Mouse (Mus musculus): ENCODE measurements around the gene Scrt2.
A peak's percentile ranks its signal among the peaks of the same experiment; 100 is the strongest.

The Scrt2 gene

DNA sequence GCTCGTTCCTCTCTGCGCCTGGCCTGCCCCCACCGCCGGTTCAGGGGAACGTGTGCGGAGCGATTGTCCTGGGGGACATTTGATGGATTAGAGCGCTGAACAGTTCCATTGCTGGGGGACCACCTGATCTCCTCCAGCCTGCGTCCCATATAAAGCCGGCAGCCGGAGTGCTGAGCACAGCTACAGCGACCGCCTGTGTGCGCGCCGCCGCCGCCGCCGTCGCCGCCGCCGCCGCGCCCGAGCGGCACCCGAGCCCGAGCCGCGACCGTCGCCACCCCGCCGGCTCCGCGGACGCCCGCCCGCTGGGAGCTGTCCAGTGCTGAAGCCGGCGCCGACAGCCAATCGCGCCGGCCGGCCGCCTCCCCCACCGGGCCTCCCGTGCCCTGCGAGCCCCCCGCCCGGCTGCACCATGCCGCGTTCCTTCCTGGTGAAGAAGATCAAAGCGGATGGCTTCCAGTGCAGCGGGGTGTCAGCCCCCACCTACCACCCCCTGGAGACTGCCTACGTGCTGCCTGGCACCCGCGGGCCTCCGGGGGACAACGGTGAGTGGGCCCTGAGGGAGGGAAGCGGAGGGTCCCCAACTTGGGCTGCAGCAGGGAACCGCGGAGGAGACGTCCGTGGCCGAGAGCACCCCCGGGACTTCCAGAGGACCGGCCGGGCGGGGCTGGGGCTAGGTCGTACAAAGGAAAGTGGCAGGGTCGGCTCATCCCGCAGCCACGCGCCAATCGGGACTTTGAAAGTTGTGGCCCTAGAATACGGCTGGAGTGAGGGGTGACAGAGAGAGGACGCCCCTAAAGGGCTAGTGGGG lies 516 bp downstream of the Scrt2 start:
- DNase-seq (ENCODE audit: low read depth), result peak; percentile 44

DNA sequence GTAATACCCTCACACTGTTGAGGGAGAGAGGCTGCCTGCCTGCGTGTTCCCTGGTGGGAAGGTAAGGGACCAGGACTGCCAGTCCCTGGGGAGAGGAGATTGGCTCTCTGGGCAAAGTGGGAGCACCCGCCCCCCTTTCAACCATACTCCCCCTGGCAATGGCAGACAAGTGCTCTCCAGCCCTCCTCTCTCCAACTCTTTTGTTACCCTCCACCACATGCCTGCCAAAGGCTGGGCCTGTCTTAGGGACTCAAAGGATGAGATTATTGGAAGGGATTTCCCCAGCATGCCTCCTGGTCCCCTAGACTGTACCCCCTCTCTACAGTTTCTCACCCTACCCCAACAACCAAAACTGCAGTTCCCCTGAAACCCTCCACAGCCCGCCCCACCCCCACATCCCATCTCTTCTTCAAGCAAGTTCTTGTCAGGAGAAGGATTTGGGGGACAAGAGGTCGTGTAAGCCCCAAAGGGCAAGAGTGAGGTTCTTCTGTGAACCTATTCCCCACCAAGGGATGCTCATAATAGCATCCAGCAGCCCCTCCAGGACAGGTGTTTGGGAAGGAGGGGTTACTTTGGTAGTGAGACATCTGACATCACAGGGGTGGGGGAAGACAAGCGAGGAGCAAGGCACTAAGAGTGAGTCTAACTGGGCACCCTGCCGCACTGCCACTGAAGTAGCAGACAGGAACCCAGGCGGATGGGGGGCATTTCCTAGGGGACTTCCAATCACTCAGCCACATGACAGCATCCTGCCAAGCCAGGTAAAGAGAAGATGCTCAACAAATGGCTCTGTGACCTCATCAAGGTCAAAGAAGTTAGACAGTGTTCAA lies 1.3 kb downstream of the Scrt2 start:
- no peak for DNase-seq (ENCODE audit: low read depth)

DNA sequence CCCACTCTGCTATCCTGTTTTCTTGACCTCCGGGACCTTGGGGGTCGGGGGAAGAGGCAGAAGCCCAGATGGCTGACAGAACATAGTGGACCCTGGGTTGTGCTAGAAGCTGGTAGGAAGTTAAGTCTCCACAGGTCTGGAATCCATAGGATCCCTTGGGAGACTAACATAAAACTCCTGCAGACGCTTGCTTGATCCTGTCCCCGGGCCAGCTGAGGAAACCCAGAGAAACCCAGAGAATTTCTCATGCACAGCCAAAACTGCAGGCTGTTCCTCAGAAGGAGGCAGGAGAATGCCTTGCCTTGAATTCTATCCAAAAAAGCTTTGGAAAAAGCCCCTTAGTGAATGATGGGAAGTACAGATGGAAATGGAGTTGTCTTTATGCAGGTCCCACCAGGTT lies 2.1 kb downstream of the Scrt2 start:
- no peak for DNase-seq (ENCODE audit: low read depth)

DNA sequence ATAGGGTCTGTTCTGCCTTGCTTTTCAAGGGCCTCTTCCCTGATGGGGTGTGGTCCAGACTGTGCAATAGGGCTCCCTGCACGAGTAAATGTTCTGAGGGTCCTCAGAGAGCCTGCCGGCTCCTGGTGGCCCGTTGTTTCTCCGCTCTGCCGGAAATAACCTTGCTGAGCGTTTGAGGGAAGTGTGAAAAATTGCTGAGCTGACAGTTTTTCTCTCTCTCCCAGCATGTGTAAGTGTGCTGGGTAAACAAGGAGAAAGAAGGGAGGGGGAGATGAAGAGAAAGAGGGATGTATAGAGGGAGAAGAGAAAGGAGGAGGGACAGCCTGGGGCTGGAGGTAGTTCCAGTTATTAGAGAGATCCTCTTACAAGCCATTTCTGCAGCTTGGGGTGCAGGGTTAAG lies 3.0 kb downstream of the Scrt2 start:
- no peak for DNase-seq (ENCODE audit: low read depth)

DNA sequence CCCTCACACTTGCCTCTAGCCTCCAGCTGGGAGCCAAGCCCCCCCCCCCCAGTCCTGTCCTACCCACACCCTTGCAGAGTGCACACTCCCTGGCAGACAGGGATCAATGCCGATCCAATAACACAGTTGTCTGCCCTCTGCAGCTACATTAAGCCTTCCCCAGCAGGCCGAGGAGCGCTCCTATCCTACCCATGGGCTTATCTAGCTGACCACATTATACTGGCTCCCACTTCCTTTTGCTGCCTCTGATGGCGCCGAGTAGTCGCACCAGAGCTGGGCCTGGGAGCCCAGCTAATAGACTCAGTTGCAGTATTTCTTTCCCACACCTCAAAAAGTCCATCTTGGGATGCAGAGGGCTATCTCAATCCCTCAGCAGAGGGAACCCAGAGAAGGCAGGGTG lies 4.1 kb downstream of the Scrt2 start:
- no peak for DNase-seq (ENCODE audit: low read depth)

DNA sequence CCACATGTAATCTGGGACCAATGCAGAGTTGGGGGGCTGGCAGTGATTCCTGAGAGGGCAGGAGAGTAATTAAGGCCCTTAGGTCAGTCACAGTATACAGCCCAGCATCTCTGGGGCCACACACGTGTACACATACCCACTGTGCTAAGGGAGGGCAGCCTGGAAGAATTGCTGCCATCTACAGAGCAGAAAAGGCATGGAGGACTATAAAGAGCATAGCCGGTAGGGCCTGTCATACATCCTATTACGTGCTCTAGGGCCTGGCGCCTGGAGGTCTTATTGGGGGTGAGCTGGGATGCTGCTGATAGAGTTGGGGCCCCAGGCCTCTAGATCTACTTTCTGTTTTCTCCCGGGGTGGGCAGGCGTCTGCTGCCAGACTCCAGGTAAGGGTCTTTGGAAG lies 5.1 kb downstream of the Scrt2 start:
- no peak for DNase-seq (ENCODE audit: low read depth)

DNA sequence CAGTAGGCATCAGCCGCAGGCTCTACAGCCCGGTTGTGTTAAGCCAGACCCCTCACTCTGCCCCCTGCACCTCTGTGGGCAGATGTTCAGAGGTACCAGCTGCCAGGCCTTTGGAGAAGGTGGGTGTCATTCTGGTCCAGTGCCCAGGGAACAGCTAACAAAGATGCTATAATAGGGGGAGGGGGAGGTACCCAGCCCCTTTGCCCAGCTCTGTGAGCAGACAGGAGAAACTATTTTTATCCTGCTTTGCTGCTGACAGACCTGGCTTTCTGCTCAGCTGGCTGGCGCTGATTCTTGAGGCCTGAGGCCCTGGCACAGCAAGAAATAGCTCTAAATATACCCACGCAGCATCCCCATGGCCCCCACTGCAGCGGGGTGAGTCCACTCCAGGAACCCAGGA lies 5.8 kb downstream of the Scrt2 start:
- no peak for DNase-seq (ENCODE audit: low read depth)

DNA sequence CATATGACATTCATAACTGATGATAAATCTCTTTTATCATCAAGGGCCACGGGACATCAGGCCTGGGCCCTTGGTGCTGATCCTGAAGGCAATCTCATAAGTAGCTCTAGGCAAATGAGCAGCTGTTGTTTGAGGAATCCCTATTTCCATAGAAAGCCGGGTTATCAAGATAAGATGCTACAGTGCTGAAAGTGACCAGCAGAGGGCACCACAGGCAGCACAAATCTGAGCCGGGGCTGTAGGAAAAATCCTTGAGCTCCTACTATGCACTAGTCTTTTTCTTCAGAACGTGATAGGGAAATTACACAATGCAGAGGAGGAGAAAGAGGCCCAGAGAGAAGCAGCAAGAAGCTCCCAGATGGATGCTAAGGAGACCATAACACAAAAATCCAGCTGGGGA lies 7.7 kb downstream of the Scrt2 start:
- DNase-seq (ENCODE audit: low read depth), result peak; percentile 32

DNA sequence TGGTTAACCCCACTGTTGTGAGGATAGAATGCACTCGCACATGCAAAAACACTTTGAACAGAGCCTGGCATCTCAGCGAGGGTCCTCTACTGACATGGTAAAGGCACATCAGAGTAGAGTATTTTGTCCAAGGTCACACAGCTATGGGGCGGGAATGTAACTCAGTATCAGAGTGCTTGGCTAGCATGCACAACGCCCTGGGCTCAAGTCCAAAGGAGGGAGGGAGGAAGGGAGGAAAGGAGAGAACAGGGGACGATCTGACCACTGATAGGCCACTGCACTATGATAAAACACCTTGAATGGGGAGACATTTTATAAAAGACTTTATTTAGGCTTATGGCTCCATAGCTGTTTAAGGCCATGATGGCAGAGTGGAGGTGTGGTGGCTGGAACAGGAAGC lies 8.3 kb downstream of the Scrt2 start:
- no peak for DNase-seq (ENCODE audit: low read depth)

DNA sequence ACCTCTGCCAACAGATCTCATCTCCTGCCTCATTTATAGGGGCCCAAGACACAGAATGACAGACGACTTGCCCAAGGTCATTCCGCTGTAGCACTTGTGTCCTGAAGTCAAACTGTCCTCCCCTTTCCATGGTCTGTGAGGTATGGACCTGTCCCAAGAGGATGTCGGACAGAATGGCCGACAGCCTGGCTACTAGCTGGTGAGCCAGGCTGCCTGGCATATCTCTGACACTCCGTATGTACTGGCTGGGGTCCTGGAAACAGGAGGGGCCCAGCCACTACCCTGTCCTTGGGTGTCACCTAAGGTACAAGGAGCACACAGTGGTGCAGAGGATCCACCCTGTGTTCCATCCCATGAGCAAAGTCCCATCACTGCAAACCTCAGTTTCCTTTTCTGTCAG lies 9.2 kb downstream of the Scrt2 start:
- DNase-seq (ENCODE audit: low read depth), result no peak

DNA sequence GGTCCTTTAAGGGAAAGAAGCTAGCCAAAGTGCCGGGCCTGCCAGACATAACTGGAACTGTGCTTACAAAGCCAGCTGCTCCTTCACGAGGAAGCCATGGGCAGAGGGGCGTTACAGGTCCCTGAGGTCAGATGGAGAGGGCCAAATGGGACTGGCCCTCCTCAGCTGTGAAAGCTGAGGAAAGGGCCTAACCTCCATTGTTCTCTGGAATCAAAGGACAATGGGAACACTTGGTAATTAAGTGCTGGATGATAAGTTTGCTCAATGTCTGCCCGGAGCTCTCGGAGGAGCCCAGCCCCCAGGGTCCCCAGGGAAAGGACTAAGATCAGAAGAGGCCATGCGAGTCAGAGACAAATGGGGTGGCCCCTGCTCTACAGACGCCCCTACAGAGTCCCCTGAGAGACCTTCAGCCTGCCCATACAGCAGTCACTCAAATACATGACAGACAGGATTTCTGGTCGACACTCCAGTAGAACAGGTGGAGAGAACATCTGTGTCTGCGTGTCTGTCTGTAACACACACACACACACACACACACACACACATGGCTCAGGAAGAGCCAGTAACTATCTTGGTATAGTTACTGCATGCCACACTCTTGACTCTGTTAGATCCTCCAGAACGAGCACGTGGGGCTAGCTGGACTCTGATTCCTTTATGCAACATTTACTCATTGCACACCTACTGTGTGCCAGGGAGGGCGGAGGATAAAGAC lies 10.2 kb downstream of the Scrt2 start:
- DNase-seq (ENCODE audit: low read depth), result no peak

DNA sequence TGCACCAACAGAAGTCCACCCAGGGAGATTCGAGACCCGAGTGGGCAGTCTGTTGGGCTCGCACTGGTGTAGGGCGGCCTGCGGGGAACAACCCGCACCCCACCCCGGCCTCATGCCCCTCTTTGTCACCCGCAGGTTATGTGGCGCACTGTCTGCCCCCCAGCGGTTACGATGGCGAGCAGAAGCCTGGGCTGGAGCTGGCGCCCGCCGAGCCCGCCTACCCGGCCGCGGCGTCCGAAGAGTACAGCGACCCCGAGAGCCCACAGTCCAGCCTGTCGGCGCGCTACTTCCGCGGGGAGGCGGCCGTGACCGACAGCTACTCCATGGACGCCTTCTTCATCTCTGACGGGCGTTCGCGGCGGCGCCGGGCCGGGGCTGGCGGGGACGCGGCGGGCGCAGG lies 11.6 kb downstream of the Scrt2 start:
- DNase-seq (ENCODE audit: low read depth), result no peak

DNA sequence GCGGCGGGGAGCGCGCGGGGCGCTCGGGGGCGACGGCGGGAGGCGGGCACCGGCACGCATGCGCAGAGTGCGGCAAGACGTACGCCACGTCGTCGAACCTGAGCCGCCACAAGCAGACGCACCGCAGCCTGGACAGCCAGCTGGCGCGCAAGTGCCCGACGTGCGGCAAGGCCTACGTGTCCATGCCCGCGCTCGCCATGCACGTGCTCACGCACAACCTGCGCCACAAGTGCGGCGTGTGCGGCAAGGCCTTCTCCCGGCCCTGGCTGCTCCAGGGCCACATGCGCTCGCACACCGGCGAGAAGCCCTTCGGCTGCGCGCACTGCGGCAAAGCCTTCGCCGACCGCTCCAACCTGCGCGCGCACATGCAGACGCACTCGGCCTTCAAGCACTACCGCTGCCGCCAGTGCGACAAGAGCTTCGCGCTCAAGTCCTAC lies 12.0 kb downstream of the Scrt2 start:
- DNase-seq (ENCODE audit: low read depth), result no peak

DNA sequence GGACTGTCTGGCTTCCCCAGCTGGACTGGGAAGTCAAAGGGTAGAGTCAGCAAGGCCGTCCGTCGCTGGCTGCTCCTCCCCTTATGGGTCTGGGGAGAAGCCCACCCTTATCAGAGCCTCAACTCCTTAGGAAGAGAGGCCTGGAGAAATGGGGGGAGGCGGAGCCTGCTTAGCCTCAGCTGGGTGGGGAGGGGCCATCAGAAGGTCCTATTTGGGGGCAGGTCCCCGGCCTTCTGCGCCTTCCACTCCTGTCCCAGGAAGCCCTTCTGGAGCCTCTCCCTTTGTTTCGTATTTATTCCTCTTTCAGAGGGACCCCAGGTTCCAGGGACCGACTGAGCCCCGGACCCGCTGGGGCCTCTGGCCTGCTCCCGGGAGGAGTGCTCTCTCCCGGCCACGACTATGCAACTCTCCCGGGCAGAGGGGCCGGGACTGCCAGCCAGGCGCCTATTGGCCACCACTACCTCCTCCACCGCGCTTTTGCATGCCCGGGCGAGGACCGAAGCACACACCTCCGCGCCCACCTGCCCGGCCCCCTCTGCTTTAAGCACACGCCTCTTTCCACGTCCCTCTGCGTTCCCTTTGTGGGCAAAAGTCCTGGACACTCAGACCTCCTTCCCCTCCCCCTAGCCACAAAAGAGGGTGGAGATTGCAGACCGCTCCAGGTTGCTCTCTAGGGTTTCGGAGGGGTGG lies 13.7 kb downstream of the Scrt2 start:
- DNase-seq (ENCODE audit: low read depth), result no peak

DNA sequence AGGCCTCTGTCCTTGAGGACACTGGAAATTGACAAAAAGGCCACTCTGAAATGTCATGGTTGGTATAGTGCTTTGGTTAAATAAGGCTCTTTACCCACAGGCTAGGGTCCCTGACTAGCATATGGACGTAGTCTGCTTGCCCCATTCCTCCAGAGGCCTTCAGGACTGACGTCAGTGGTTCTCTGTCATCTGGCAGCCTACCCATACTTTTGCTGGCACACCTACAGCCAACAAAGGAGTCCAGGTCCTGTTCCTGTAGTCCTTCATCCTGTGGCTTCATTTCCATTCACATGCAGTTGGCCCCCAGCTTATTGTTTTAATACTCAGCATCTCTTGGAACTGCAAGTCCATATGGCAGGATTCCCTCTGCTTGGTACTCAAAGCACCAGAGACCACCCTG lies 15.6 kb downstream of the Scrt2 start:
- no peak for DNase-seq (ENCODE audit: low read depth)

DNA sequence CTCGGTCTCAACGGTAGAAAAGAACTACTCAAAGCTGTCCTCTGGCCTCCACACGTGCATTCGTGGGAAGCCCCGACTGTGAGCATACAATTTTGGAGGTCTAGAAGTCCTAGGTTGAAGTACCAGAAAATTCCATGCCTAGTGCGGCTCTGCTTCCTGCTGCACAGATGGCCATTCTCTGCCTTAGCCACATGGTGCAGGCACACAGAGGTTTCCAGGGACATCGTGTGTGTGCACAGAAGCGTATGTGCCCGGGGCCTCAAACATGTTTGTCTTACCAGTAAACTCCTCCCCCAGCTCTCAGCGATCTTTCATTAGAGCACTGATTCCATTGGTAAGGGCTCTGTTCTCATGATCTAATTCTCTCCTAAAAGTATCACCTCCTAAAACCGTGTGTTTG lies 16.6 kb downstream of the Scrt2 start:
- DNase-seq (ENCODE audit: low read depth), result no peak

DNA sequence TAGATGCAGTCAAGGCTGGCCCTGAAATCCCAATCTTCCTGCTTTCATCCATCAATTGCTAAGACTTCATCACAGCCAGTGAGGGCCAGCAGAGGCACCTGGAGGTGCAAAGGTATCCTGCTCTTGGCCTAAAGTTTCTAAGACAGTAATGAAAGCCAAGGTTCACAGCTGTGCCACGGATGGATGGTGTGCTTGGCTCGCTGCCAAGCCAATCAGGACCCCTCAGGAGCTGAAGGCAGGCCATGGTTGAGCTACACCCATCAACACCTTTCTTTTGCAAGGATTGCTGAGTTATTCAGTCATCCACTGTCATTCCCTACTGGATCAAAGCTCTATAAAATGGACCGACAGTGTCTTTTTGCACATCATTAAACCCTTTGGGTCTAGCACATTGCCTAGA lies 18.2 kb downstream of the Scrt2 start:
- no peak for DNase-seq (ENCODE audit: low read depth)

DNA sequence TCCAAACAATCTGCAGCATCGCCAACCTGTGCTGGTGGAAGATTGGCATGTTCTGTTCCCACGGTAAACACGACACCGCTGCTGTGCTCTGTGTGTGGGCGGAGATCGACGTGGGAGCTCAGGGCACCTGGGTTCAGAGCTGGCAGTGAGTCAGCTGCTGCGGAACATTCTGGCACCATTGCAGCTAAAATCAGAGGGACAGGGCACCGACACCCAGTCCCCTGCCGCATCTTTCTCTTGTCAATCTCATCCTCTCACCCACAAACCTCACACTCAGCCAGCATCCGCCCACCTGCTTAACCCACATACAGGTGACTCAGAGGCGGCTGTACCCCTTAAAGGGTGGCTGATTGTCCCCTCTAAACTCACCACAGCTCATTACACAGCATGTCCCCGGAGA lies 20.4 kb downstream of the Scrt2 start:
- DNase-seq (ENCODE audit: low read depth), result no peak

DNA sequence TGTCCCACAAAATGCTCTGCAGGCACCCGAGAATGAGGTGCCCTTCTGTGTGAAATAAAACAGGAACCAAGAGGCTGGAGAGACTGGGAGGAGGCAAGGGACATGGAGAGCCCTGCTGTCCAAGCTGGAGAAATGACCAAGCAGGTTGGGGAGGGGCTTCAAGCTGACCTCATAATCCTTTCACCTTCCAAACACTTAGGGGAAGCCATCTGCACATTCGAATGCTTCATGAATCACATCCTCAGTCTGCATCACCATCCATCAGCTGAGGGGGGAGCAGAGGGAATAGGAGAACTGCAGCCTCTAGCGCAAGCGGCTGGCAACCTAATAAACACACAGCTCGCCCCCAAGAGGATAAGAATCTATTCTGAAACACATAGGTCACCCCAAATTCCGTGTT lies 21.0 kb downstream of the Scrt2 start:
- no peak for DNase-seq (ENCODE audit: low read depth)

DNA sequence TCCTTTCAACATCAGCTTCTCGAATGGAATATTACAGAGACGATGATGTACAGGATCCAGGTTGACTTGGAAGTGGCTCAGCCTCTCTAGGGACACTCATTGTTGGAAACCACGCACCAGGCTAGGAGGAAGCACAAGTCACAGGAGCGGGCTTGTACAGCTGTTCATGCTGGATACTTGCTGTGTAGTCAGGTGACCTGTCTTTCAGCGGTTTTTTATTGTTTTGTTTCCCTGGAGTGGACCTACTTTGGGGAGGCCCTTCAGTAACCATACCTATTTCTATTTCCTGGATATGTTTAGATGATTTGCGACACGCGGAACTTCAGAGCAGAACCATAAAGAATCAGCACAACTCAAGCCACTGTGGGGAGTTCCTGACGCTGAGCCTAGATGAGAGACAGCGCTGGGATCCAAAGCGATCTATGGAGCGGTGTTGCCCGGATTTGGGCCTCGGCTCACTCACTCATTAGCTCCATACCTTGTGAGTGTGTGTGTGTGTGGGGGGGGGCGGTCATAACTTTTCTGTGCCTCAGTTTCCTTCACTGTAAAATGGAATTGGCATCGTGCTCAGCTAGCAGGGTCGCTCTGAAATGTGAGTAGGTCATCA lies 23.5 kb downstream of the Scrt2 start:
- DNase-seq (ENCODE audit: low read depth), result no peak

DNA sequence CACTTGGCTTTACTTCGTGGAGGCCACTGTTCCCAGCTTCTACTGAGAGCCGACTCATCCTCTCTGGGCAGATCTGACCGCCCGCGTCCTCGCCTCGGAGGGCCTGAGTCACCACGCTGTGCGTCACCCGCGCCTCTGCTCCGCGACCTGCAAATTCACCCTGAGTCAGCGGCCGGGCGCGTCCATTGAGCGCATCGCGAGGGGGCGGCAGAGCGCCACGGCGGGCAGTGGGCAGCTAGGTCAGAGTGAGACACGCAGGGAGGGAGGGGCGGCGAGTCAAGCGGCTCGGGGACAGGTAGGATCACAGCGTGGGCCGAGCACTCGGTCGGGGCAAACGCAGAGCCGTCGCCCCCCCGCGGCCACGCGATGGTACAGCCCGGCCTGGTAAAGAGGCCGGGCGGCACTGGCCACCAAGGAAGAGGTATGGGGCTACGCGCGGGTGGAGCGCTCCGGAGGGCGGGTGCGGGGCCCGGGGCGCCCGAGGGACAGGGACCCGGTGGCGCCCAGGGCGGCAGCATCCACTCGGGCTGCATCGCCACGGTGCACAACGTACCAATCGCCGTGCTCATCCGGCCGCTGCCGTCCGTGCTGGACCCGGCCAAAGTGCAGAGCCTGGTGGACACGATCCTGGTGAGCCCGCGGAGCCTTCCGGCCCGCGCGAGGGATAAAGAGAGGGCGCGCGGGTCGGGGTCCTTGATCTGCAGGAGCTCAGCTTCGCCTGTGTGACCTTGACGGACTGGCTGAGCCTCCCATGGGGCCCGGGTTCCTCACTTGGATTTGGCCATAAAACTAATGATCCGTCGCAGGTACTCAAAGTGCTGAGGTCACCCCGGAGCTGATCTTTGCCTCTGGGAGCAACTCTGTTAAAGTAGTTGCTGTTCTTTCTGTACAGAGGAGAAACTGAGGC lies 24.2 kb downstream of the Scrt2 start, which contains the start of gene Srxn1:
TSS of gene Srxn1 (plus strand) at position 199 of the 907 bp plus-strand sequence.
- peak; percentile 68 for DNase-seq (ENCODE audit: low read depth)

Data from c-Kit-positive CD71-positive TER-119-negative erythroid progenitor cells, embryonic 14.5 days (primary cell).